Mouse (Mus musculus) kidney, postnatal 14 days (tissue): ENCODE results near the gene Arl5a.
A peak's percentile ranks its signal among the peaks of the same experiment; 100 is the strongest.

ENCODE experiments used
- DNase-seq: peaks from one replicate; pipeline ENCODE4 v3.0.0; 2022; ENCODE audit warnings: mixed read lengths

The Arl5a gene

DNA sequence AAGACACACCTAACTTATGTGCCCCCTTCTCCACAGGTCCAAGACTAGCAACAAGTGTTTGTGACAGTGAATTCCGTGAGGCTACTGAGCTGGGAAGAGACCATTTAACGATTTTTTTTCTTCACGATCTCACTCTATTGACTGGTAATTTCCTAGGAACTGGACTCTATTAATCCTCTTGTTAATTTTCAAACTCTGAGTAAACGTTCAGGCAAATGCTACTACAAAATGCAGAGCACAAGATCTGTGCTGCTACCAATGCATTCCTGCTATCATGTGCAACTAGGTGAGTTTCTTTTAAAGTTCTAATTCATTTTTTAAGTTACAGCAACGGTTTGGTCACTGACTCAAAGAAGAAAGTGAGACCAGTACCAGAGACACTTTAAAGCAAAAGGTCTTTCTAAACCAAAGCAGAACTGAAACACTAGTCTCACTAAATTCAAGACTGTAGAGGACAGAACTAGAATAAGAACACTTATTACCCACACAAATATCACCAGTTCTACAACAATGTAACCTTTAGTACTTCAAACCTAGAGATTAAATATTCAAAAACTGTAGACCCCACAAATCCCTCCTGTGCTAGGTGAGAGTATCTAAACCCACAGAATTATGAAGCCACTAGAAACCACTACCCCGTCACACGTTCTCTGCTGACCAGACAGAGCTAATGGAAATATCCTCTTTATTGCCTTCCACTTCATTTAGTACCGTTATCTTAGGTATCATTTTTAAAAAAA lies 1.7 kb downstream of the Arl5a start:
- DNase-seq: no peak

DNA sequence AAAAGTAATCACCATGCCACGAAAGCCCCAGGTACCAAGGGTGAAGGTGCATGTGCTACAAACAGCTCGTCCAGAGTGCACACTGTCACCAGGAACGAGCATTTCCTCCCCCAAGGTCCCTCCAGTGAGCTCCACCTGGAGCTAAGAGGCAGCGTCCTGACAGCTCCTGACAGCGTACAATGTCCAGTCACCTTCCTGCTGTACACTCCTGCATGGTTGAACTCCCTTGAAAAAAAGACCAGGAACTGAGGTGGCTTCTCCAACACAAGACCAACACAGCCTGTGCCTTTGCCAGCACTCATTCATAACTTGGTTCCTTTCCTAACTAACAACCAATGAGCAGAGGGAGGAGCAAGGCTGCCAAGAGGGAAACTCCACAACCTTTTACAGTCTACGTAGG lies 3.5 kb downstream of the Arl5a start:
- peak; percentile 29 for DNase-seq

DNA sequence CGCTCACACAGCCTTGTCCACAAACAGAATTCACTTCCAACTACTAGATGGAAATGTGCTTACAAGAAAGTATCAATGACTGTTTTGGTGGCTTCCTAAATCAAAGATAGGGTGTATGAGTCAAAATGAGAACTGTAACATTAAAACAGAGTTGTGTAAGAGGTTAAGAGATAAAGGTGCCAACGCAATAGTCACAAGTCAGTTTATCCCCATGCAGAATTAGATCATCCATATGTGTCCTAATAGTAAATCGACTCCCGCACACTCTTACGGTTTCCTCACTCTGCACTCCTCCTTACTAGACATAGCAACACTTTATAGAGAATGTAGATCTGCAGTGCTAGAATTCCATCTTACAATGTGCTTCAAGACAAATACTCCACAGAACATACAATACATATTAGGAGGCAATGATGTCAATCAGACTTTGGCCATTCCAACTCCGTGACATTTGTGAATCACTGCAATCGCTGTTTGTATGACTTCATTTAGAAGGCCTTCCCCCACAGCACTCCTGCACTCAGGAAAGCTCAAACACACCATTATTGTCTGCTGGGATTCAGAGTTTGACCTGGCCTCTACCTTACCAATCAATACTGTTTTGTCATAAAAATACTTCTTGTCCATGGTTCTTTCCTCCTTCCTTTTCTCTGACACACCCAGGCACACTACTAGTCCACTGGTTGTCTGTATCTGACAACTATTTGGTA lies 4.5 kb downstream of the Arl5a start:
- no peak for DNase-seq

DNA sequence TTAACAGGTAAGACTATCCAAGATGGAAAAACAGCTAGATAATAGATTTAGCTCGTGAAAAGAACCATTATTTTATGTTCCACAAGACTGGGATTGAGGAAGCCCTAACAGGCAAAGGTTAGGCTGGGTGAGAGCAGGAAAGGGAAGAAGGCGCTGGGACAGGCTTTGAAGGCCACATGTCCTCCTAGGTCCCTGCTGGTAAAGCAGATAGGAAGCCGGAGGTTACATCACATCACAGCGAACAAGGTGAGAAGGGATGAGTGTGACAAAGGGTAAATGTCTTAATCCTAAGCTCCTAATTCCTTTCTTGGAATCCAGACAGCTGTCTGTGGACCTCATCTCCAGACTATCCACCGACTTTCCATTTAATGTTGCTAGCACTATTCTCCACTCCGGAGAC lies 5.4 kb downstream of the Arl5a start:
- DNase-seq: no peak

DNA sequence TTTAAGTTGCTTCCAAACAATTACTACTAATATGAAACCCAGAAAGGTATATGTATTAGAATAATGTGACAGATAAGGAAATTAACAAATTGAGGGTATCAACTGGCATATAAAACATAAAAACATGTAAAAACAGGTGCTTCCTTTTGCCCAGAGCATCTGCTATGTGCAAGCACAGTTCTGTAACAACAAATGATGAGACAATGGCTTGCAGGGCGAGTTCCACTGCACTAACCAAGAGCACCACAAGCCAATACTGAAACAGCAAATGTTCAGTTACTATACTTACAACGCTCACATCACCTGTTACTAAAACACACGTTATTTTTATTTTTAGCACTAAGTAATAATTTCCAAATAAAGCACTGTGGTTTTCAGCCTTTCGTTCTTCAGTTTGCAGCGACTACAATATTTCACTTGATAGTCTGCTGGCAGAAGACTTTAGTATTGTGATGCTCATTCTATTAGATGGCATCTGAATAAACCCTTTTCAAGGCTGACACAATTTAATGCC lies 12.1 kb downstream of the Arl5a start:
- DNase-seq: no peak

DNA sequence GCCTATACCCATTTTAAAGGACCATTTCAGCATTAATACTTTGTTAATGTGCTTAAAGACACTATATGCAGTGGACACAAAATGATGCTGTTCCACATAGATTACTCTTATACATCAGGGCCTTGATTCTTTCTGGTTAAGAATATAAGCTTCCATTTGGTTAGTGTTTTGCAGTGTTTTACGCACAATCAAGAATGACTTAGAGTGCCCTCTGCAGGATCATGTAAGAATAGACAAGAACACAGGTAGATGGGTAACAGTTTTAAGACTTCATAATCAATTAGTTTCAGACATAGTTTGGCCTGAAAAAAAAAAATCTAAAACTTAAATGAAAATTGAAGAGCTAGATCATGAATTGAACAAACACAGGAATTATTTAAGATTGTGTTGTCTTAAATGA lies 18.2 kb downstream of the Arl5a start:
- no peak for DNase-seq

DNA sequence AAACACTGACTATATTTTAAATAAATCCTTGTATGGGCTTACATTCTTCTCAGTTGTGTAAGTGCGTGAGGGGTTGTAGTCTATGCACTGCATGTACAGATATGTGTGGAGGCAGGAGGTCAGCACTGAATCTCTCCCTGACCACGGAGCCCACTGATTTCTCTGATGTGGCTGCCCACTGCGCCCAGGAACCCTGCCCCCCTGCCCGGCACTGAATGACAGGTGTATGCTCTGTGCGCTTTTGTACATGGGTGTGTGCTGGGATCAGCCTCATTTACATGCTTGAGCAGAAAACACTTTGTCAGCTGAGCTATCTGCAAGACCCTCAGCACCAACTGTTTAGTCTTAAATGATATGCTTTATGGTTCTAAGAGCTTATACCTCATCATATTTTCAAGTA lies 19.5 kb downstream of the Arl5a start:
- no peak for DNase-seq

DNA sequence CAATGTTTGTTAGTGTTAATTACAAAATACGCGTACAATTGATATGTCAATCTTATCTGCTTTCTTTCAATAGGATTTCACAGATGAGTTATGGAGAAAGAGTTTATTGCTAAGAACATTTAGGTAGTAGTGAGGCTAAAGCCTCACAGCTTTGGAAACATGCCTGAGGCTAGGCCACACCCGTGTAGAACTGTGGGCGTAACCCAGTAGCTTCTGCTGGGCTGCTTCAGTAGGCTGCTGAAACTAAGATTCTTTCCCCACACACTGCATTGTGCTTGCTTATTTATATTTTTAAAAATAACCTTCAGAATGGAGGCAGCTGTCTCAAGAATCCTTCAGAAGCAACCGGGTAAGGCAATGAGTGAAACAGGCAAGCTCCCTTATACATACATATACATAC lies 30.2 kb downstream of the Arl5a start:
- DNase-seq: no peak

DNA sequence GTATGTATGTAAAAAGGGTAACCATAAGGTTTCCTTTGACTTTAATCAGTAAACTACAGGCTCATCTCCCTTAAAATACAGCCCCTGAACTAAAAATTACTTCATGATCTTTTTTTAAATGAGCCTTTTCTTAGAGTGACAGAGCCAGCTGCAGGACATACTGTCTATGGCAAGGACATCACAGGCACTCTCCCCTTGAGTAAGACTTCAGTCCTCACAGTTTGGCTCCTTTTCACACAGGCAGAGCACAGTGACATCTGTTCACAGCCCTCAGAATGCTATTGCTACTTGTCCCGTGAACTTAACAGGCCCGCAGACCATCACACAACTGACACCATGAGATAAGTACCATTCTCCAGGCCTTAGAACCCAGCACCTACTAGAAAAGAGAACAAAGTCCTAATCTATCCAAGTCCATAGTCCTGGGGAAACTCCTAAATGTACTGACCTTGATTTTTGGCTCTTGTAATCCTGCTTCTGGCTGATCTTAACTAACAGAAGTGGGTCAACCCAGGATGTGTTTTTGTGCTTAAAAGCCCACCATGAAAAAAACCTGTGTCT lies 34.2 kb downstream of the Arl5a start:
- no peak for DNase-seq

DNA sequence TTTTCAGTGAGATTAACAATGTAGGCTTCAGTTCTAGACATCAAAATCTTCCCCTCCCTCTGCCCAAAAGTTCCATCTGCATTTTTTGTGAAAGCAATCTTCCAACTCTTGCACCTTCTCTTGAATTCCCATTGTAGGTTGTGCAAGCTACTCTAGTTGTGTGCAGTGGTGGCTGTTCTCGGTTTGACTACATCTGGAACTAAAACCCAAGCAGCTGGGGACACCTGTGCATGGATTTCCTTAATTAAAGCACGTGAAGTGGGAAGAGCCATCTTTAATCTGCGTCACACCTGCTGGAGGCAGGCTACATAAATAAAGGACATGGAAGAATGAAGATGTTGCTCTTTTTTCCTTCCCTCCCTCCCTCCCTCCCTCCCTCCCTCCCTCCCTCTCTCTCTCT lies 34.7 kb downstream of the Arl5a start:
- no peak for DNase-seq

DNA sequence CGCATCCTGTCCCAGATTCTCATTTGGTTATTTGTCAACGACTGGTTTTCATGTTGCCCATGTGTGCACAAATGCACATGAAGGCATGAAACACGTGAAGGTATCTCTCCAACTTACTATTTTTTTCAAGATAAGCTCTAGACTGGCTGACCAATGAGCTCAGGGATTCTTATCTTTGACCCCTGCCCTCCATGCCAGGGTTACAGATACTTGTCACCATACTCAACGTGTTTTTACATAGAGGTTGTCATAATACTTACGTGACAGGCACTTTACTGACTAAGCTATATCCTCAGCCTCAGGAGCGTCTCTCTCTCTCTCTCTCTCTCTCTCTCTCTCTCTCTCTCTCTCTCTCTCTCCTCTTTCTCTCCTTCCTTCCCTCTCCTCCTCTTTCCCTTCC lies 38.2 kb downstream of the Arl5a start:
- no peak for DNase-seq

DNA sequence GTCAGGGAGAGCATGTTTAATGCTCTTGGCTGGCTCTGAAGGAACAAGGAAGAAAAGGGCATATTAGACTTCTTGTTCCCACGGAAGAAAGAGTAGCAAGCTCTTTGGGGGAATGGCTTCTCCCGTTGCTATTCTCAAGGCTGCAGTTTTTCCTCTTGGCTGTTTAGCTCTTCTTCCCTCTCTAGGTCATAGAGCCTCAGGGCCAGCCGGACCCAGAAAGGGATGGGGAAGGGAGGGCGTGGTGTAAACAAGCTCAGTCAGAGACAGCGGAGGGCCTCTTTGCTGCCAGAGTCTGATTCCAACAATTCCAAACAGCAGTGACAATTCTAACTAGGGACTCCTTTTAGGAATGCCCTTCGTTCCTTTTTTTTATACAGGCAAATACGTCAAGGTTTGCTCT lies 38.7 kb downstream of the Arl5a start:
- DNase-seq: peak; percentile 12

DNA sequence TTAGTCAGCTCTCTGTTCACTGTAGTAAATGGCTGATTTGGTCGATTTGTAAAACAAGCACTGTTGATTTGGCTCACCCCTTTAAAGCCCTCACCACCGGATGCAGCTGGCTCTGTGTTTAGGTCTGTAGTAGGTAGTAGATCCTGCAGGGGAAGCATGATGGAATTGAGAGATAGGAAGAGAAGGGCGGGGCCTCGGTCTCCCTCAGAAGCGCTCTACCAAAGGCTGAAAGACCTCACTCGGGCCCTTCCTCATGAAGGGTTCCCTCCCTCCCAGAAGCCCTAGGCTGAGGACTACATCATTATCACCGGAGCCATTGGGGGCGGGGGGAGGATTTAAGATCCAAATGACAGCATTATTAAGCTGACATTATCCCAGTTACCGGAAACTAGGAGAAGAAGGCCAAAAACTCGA lies 45.8 kb downstream of the Arl5a start:
- no peak for DNase-seq

DNA sequence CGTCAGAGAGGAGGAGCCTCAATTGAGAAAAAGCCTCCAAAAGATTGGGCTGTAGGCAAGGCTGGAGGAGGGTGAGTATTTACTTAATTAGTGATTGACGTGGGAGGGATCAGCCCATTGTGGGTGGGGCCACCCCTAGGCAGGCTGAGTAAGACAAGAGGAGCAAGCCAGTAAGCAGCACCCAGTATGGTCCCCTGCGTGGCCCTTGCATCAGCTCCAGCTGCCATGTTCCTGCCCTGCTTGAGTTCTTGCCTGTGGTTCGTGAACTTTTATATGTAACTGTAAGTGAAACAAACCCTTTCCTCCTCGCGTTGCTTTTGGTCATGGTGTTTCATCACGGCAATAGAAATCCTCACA lies 46.3 kb downstream of the Arl5a start, which contains the start of gene Neb:
Gene Neb, minus strand, starts transcription at position 27 of the 357 bp plus-strand sequence.
- no peak for DNase-seq

DNA sequence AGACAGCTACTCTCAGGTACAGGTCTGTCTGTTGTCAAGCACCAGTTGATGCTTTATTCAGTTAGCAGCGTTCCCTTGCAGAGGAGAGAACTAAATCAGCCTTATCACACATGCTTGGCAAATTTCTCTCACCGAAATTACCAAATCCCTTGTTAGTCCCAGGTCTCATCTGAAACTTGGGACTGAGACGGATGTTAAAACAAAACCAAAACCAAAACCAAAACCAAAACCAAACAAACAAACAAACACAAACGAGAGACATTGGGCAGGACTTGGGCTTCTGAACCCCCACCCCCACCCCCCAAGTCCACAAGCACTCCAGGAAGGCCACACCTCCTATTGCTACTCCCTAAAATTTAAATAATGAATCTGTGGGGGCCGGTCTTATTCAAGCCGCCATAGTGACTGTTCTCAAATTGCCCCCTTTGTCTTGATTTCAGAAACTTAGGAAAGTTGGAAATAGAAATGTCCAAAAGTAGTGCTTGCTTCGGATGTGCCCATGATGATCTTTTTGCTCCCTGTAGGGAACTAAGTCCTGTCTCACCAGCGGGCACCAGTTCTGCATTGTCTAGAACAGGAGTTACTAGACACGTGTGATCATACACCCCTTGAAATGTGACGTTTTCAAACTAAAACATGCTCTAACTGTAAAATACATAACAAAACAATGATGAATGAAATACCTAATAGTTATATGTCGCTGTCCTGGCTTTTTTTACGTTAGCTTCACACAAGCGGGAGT lies 46.8 kb downstream of the Arl5a start:
- DNase-seq: no peak

DNA sequence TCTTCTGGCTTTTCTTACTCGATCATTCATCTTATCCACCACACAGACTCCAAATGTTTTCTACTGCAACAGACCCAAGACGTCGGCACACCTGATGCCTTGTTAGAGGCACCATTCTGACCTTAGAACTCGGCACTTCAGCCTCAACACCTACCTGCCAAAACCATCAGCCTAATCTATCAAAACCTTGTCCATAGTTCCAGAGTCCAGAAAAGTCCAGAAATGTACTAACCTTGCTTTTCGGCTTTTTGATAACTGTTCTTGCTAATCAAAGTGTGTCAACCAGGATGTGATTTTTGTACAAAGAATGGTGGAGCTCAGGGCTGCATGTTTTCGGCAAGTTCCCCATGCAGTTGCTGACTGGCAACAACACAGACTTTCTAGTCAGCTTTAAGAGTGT lies 50.0 kb downstream of the Arl5a start:
- DNase-seq: no peak

DNA sequence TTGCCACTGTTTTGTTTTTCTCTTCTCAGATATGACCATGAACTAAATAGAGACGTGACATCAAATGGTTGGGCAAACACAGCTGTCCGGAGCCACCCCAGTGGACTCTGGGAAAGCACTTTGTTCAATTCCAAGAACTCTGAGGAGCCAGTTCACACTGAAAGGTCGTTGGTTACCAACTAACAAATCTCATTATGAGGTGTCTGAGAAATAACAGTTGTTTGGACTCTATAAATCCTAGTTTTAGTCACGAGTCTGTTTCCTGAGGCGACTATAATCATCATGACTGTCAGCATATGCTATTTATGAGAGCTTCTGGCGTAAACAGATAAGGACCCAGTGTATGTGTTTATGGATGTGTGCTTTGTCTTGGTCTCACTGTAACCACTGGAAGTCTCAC lies 52.2 kb downstream of the Arl5a start:
- DNase-seq: peak; percentile 17

DNA sequence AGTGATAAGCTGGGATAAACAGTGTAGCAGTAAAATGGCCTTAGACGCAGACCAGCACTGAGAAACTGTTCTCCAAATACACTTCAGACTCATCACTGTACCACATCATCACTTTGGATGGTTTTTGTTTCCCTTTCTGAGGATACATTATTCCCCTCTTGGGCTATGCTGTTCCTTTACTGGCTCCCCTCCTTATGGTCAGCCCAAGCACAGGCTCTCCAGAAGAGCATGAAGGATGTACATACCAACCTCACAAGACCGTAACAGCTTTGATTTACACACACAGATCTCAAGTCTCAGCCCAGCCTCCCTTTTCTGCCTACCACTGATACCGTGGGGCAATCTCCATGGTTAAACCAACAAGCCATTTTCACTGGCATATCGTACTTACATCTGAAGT lies 52.6 kb downstream of the Arl5a start:
- DNase-seq: no peak

DNA sequence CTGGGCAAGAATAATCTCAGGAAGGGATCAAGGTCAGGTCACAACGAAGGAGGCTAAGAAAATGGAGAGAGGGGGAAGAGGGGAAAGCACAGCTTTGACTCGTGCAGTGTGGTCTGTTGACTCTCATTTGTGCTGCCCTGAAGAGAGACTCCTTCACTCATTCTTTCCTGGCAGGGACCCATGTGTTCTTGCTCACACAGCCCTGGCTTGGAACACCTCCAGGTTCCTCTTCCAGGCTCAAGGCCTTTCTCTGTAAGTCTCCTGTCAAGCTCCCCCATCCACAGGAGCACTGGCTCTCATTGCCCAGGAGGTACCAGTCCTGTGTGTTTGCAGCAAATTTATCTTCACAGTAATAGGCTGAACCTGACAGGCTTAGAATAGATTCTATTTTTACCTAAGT lies 53.6 kb downstream of the Arl5a start:
- peak; percentile 21 for DNase-seq

DNA sequence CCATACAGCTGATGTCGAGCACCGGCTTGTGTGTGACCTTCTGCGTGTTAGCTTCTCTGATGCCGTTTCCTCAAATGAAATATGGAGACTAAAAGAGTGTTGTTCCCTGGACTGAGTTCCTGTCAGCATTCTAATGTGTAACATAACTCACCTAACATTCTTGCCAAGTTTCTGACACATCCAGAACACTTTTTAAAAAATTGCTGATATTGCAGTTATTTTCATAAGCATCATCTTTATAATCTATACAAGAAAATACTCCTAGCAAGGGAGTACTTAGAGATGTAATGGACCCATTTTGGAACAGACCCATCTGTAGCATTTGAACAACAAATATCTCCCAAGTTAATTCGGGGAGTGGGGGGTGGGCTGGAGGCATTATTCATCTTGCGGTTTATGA lies 55.1 kb downstream of the Arl5a start:
- DNase-seq: no peak

DNA sequence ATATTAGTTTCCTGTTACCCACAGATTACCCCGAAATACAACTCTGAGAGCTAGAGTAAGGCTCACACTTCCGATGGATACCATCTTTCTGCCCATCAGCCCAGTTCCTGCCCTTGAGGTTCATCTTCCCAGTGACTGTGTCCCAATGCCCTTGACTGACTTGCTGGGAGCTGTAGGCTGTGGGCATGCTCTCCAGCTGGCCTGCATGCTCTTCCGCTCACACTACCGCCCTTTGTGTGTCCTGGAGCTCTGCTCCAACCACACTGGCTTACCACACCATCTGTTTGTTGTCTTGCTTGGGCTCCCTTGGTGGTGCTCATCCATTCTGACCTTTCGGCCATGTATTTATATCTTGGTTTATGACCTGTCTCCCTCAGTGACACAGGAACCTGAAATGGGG lies 57.0 kb downstream of the Arl5a start:
- no peak for DNase-seq

DNA sequence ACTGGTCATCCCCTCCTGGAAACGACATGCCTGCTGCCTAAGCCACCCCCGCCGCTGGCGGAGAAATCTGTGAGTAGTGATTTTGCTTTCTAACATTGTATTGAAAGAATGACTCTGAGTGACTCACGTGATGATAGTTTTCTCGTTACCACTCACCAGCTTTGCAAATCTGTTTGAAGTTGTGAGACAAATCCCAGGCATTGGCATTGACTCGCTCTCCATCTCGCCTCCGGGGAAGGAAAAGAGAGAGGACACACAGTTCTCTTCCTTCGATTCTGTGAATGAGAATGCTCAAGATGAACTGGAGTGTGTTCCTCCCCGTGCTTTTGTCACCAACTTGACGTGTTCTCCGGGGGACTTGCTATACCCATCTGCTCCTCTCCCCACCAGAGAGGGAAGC lies 57.5 kb downstream of the Arl5a start:
- no peak for DNase-seq

DNA sequence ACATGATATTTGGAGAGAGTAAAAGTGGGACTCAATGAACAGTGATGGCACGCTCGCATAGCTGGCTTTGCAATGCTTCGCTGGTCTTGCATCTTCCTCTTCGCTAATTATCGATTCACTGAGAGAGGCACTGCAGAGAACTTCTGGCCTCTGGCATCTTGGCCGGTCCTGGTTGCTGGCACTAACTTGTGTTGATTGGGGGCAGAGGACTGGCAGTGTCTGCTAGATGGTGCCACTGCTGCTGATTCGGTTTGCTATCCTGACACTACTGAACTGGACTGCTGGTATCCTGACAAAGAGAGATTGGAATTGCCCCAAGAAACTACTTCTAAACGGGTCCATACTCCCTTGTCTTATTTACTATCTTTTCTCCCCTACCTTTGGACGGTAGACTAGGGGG lies 63.6 kb downstream of the Arl5a start:
- no peak for DNase-seq

DNA sequence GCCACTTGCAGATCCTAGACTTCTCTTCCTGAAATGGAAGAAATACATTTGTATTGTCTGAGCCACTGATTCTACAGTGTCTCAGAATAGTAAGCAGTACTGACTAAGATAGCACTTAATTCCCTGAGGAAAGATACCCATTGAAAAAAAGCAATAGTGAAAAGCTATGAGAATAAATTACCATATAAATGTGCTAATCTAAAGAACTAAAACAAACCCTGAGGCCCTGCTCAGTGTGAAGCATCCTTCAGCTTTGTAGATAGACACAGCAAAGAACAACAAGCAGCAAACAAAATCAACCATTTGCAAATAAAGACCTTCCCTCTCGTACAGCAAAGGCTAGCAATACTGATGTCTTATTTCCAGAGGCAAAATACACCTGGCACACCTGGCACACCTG lies 65.0 kb downstream of the Arl5a start:
- no peak for DNase-seq
